Mouse (Mus musculus) bone marrow macrophage, adult 2 months (primary cell): ENCODE results near the gene Foxc2.

Source experiments
- CTCF ChIP-seq: IDR thresholded peaks from 2 replicates; pipeline ENCODE4 v1.5.1; 2012; ENCODE audit warnings: low read depth, mild to moderate bottlenecking, low read length, moderate library complexity
- POLR2A ChIP-seq: IDR thresholded peaks from 2 replicates; pipeline ENCODE4 v1.6.1; 2012; ENCODE audit warnings: mild to moderate bottlenecking, low read depth, low read length, borderline replicate concordance

- TF ChIP-seq CTCF, result no peak
- no peak for TF ChIP-seq POLR2A
These were observed 7.1 kb downstream of the Foxc2 start for GRCm38 (mm10) chr8:121123113-121123512.
